11 mouse cellular contexts compared by ENCODE assay signal in the genomic region with DNA sequence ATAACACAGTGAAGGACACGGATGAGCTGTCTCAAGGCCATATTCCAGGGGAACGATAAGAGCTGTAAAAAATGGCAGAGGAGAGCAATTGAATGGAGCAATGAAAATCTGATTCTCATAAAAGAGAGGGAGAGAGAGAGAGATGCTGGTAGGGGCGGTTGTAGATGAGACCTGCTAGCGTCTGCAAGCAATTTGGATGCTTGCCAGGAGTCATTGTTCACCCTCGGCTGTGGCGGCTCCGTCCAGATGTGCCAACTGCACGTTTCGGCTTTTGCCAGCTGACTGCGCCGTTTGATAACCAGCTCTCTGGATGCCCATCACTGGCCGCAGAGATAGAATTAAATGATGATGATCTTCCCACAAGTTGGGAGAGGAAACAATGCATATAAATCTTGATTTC.
DNase-seq lines count a peak whose midpoint lies in the region; ATAC-seq and TF ChIP-seq lines count a peak whose summit lies in the region.
"Had no signal": no experiment of that assay in that cellular context is flagged by ENCODE, and none has a peak within 500 bp of the region (broad histone marks: within the 10 kb centered on the region; RNA-seq: fewer than 3 reads in every experiment).

No protein-coding gene starts in this region.

- no peak overlapping the region for H3K4me3 ChIP-seq in lung, embryonic 14.5 days (ENCODE audit: low read depth, low read length)
- H3K4me3 ChIP-seq in lung, postnatal 0 days (ENCODE audit: low read depth, low read length) = no peak overlapping the region
- H3K4me3 ChIP-seq in forebrain, embryonic 15.5 days = no peak overlapping the region
- H3K4me3 ChIP-seq in midbrain, embryonic 16.5 days (ENCODE audit: low read depth, low read length) = no peak overlapping the region
- H3K4me3 ChIP-seq in intestine, embryonic 15.5 days (replicated peaks) = no peak overlapping the region
- H3K4me3 ChIP-seq: stomach, embryonic 15.5 days had no signal

- no peaks in the 10 kb centered on the region for H3K9me3 ChIP-seq in lung, embryonic 14.5 days (ENCODE audit: low read depth, low read length)
- H3K9me3 ChIP-seq in lung, postnatal 0 days (ENCODE audit: low read length) = no peaks in the 10 kb centered on the region
- no peaks in the 10 kb centered on the region for H3K9me3 ChIP-seq in forebrain, embryonic 15.5 days
- no peaks in the 10 kb centered on the region for H3K9me3 ChIP-seq in midbrain, embryonic 16.5 days (replicated peaks; ENCODE audit: control insufficient read depth, low read length, poor library complexity, severe bottlenecking)
- H3K9me3 ChIP-seq in intestine, embryonic 15.5 days = no peaks in the 10 kb centered on the region
- H3K9me3 ChIP-seq: stomach, embryonic 15.5 days had no signal

- no peak for TF ChIP-seq EP300 in lung, postnatal 0 days (IDR thresholded peaks at IDR 0.05)

- DNase-seq in embryo, embryonic 10.5 days (ENCODE audit: low spot score) = peak; percentile 42
- no peak for DNase-seq in embryo, embryonic 10 days (ENCODE audit: low spot score)
- peak; percentile 80 for DNase-seq in lung, embryonic 14.5 days
- no peak for DNase-seq in lung, postnatal 0 days (ENCODE audit: low spot score)
- DNase-seq in gastrocnemius, postnatal 25 days = no peak
- DNase-seq: cerebellum, adult 8-10 months had no signal

- no peak overlapping the region for H3K4me2 ChIP-seq in lung, embryonic 14.5 days
- H3K4me2 ChIP-seq in lung, postnatal 0 days (replicated peaks; ENCODE audit: low read depth, low read length) = no peak overlapping the region
- 0 out of 2 replicates have a peak overlapping the region, but pooled peaks have one; percentile 5 for H3K4me2 ChIP-seq in forebrain, embryonic 15.5 days (replicated peaks)
- H3K4me2 ChIP-seq in midbrain, embryonic 16.5 days (ENCODE audit: low read length) = peak overlapping the region; percentile 28; the same call in 1 of the 2 replicates
- no peak overlapping the region for H3K4me2 ChIP-seq in intestine, embryonic 15.5 days (replicated peaks)
- H3K4me2 ChIP-seq: stomach, embryonic 15.5 days had no signal

- no peak for ATAC-seq in lung, embryonic 14.5 days (ENCODE audit: insufficient read depth)
- no peak for ATAC-seq in lung, postnatal 0 days
- no peak for ATAC-seq in forebrain, embryonic 15.5 days (replicated peaks)
- no peak for ATAC-seq in midbrain, embryonic 16.5 days
- no peak for ATAC-seq in intestine, embryonic 15.5 days

- no peak for TF ChIP-seq CTCF in lung, embryonic 14.5 days (IDR thresholded peaks at IDR 0.05; ENCODE audit: low read depth)
- TF ChIP-seq CTCF in lung, postnatal 0 days (IDR thresholded peaks at IDR 0.05) = no peak

- WGBS in lung, embryonic 14.5 days = 25% methylated on average over 12 of the region's 12 CpGs
- 40% methylated on average over 12 of the region's 12 CpGs for WGBS in lung, postnatal 0 days
- 16% methylated on average over 12 of the region's 12 CpGs for WGBS in forebrain, embryonic 15.5 days
- 22% methylated on average over 12 of the region's 12 CpGs for WGBS in midbrain, embryonic 16.5 days
- WGBS in intestine, embryonic 15.5 days = 51% methylated on average over 12 of the region's 12 CpGs

- H3K27me3 ChIP-seq in lung, embryonic 14.5 days (ENCODE audit: insufficient read depth, low read length) = 0 out of 2 replicates have a peak, but pooled peaks cover 4% of the 10 kb centered on the region
- no peaks in the 10 kb centered on the region for H3K27me3 ChIP-seq in lung, postnatal 0 days (replicated peaks; ENCODE audit: insufficient read depth, low read length)
- no peaks in the 10 kb centered on the region for H3K27me3 ChIP-seq in forebrain, embryonic 15.5 days
- H3K27me3 ChIP-seq in midbrain, embryonic 16.5 days (ENCODE audit: control insufficient read depth, insufficient read depth, low read depth, low read length) = no peaks in the 10 kb centered on the region
- no peaks in the 10 kb centered on the region for H3K27me3 ChIP-seq in intestine, embryonic 15.5 days (replicated peaks)
- H3K27me3 ChIP-seq: stomach, embryonic 15.5 days had no signal

- no peaks in the 10 kb centered on the region for H3K36me3 ChIP-seq in lung, embryonic 14.5 days (ENCODE audit: insufficient read depth)
- H3K36me3 ChIP-seq in lung, postnatal 0 days (ENCODE audit: insufficient read depth, low read length) = no peaks in the 10 kb centered on the region
- H3K36me3 ChIP-seq in forebrain, embryonic 15.5 days = no peaks in the 10 kb centered on the region
- H3K36me3 ChIP-seq in midbrain, embryonic 16.5 days (ENCODE audit: control insufficient read depth, insufficient read depth, low read length) = no peaks in the 10 kb centered on the region
- H3K36me3 ChIP-seq in intestine, embryonic 15.5 days = no peaks in the 10 kb centered on the region
- H3K36me3 ChIP-seq: stomach, embryonic 15.5 days had no signal

- H3K27ac ChIP-seq in lung, embryonic 14.5 days (ENCODE audit: low read depth) = no peak overlapping the region
- H3K27ac ChIP-seq in lung, postnatal 0 days (ENCODE audit: low read length) = no peak overlapping the region
- H3K27ac ChIP-seq in forebrain, embryonic 15.5 days (replicated peaks) = peak overlapping the region; percentile 9; the same call in 1 of the 2 replicates
- peak overlapping the region; percentile 41; the same call in 1 of the 2 replicates for H3K27ac ChIP-seq in midbrain, embryonic 16.5 days (ENCODE audit: low read length)
- no peak overlapping the region for H3K27ac ChIP-seq in intestine, embryonic 15.5 days
- H3K27ac ChIP-seq: liver, embryonic 14.5 days; stomach, embryonic 15.5 days had no signal

- peaks cover 26% of the 10 kb centered on the region for H3K4me1 ChIP-seq in lung, embryonic 14.5 days (ENCODE audit: insufficient read depth)
- H3K4me1 ChIP-seq in lung, postnatal 0 days (ENCODE audit: insufficient read depth, low read depth, low read length) = peaks cover 2% of the 10 kb centered on the region; the same call in 1 of the 2 replicates
- peaks cover 44% of the 10 kb centered on the region for H3K4me1 ChIP-seq in forebrain, embryonic 15.5 days
- H3K4me1 ChIP-seq in midbrain, embryonic 16.5 days (ENCODE audit: control insufficient read depth, insufficient read depth, low read length) = peaks cover 17% of the 10 kb centered on the region
- H3K4me1 ChIP-seq in intestine, embryonic 15.5 days (replicated peaks) = peaks cover 7% of the 10 kb centered on the region; the same call in 1 of the 2 replicates

- H3K9ac ChIP-seq in lung, embryonic 14.5 days = no peak overlapping the region
- H3K9ac ChIP-seq in lung, postnatal 0 days (replicated peaks; ENCODE audit: low read depth) = no peak overlapping the region
- H3K9ac ChIP-seq in forebrain, embryonic 15.5 days (replicated peaks) = 0 out of 2 replicates have a peak overlapping the region, but pooled peaks have one; percentile 12
- H3K9ac ChIP-seq in midbrain, embryonic 16.5 days (ENCODE audit: low read depth, low read length) = no peak overlapping the region
- no peak overlapping the region for H3K9ac ChIP-seq in intestine, embryonic 15.5 days
- H3K9ac ChIP-seq: liver, embryonic 14.5 days; stomach, embryonic 15.5 days had no signal

Comparison
In these comparisons a context has a peak if more than half of its experiments do, and no peak if none do; other contexts are left out.
1. DNase-seq: peak in embryo, embryonic 10.5 days (single experiment) and lung, embryonic 14.5 days (single experiment); none in embryo, embryonic 10 days (single experiment), lung, postnatal 0 days (single experiment) and gastrocnemius, postnatal 25 days (single experiment).
2. H3K27ac ChIP-seq: peak in forebrain, embryonic 15.5 days (single experiment) and midbrain, embryonic 16.5 days (single experiment); none in lung, embryonic 14.5 days (single experiment), lung, postnatal 0 days (single experiment) and intestine, embryonic 15.5 days (single experiment).
3. H3K4me2 ChIP-seq: peak in forebrain, embryonic 15.5 days (single experiment) and midbrain, embryonic 16.5 days (single experiment); none in lung, embryonic 14.5 days (single experiment), lung, postnatal 0 days (single experiment) and intestine, embryonic 15.5 days (single experiment).